9 mouse cellular contexts compared by ENCODE assay signal in the genomic region with DNA sequence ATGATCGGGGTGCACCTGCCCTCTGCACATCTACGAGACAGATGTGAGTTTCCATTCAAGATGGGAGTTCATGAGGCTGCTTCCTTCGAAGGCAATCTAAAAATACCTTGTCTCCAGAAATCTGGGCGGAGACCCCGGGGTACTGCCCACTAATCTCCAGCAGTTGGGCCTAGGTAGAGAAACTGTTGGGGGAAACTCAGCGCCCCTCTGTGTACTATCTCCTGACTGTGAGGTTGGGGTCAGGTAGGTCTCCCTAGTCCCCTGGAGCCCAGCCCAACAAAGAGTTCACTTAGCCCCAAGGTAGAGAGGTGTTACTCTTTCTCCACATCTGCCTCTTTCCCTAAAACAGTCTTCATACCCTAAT. TPM values are rescaled to one million over a fixed set of nuclear protein-coding genes. Genes with fewer than 3 reads are reported as not detected.
DNase-seq lines count a peak whose midpoint lies in the region; ATAC-seq and TF ChIP-seq lines count a peak whose summit lies in the region.
"Had no signal": no experiment of that assay in that cellular context is flagged by ENCODE, and none has a peak within 500 bp of the region (broad histone marks: within the 10 kb centered on the region; RNA-seq: fewer than 3 reads in every experiment).

No protein-coding gene starts in this region.

- peak overlapping the region; percentile 72 for H3K4me2 ChIP-seq in embryonic facial prominence, embryonic 13.5 days
- peak overlapping the region; percentile 65 for H3K4me2 ChIP-seq in intestine, embryonic 16.5 days (ENCODE audit: low read depth, low read length)
- H3K4me2 ChIP-seq in neural tube, embryonic 14.5 days (ENCODE audit: low read depth, low read length): peak overlapping the region; percentile 93

- no peaks in the 10 kb centered on the region for H3K36me3 ChIP-seq in liver, adult 2 months (ENCODE audit: control insufficient read depth, insufficient read depth, low read length)
- peaks cover 37% of the 10 kb centered on the region for H3K36me3 ChIP-seq in embryonic facial prominence, embryonic 13.5 days
- H3K36me3 ChIP-seq in intestine, embryonic 16.5 days (ENCODE audit: control insufficient read depth, insufficient read depth, low read length): peaks cover 13% of the 10 kb centered on the region
- peaks cover 15% of the 10 kb centered on the region for H3K36me3 ChIP-seq in neural tube, embryonic 14.5 days (ENCODE audit: control insufficient read depth, insufficient read depth, low read length)

- no peak for DNase-seq in liver, adult 2 months (ENCODE audit: extremely low read depth, low read depth, low spot score)
- no peak for DNase-seq in liver
- no peak for DNase-seq in thymus, postnatal 10 days (ENCODE audit: low spot score in 2 of 2)
- no peak for DNase-seq in frontal cortex, postnatal 25 days (ENCODE audit: low spot score in 2 of 2)
- no peak for DNase-seq in frontal cortex, adult 2 months (ENCODE audit: extremely low spot score in 1 of 2, low spot score in 1 of 2)
- DNase-seq: kidney, postnatal 14 days had no signal

- H3K4me1 ChIP-seq in liver, adult 2 months (ENCODE audit: control insufficient read depth, insufficient read depth, low read length): peaks cover 3% of the 10 kb centered on the region; the same call in 1 of the 2 replicates
- peaks cover 14% of the 10 kb centered on the region for H3K4me1 ChIP-seq in embryonic facial prominence, embryonic 13.5 days
- peaks cover 5% of the 10 kb centered on the region for H3K4me1 ChIP-seq in intestine, embryonic 16.5 days (ENCODE audit: control insufficient read depth, insufficient read depth, low read length)
- H3K4me1 ChIP-seq in neural tube, embryonic 14.5 days (ENCODE audit: control insufficient read depth, insufficient read depth, low read length): peaks cover 3% of the 10 kb centered on the region; the same call in 1 of the 2 replicates

- peak overlapping the region; percentile 100; the same call in 1 of the 2 replicates for H3K9ac ChIP-seq in liver, adult 2 months (ENCODE audit: low read depth, low read length)
- H3K9ac ChIP-seq in embryonic facial prominence, embryonic 13.5 days: peak overlapping the region; percentile 99
- H3K9ac ChIP-seq in intestine, embryonic 16.5 days (ENCODE audit: low read depth, low read length): peak overlapping the region; percentile 99
- H3K9ac ChIP-seq in neural tube, embryonic 14.5 days (replicated peaks; ENCODE audit: low read depth, low read length): peak overlapping the region; percentile 97

- peak overlapping the region; percentile 100 for H3K4me3 ChIP-seq in liver, adult 2 months (ENCODE audit: insufficient read depth, low read depth, low read length)
- H3K4me3 ChIP-seq in embryonic facial prominence, embryonic 13.5 days: peak overlapping the region; percentile 86
- H3K4me3 ChIP-seq in intestine, embryonic 16.5 days (ENCODE audit: low read length): peak overlapping the region; percentile 83
- peak overlapping the region; percentile 91 for H3K4me3 ChIP-seq in neural tube, embryonic 14.5 days (ENCODE audit: low read depth, low read length)

- TF ChIP-seq POLR2A in liver, adult 2 months (IDR thresholded peaks at IDR 0.05; ENCODE audit: extremely low read depth, insufficient read depth, low read length): no peak

- no peak for ATAC-seq in embryonic facial prominence, embryonic 13.5 days (ENCODE audit: insufficient number of reproducible peaks, insufficient read depth, low FRiP score, low TSS enrichment, low read depth)
- peak; percentile 6; the same call in 1 of the 2 replicates for ATAC-seq in intestine, embryonic 16.5 days
- ATAC-seq in neural tube, embryonic 14.5 days (ENCODE audit: low read depth): peak; percentile 14

- TF ChIP-seq CTCF in liver, adult 2 months (IDR thresholded peaks at IDR 0.05; ENCODE audit: low read depth, low read length): no peak

- peaks cover 10% of the 10 kb centered on the region; the same call in 1 of the 2 replicates for H3K79me2 ChIP-seq in liver, adult 2 months (ENCODE audit: control insufficient read depth, insufficient read depth, low read length)

- H3K27me3 ChIP-seq in liver, adult 2 months (ENCODE audit: control insufficient read depth, insufficient read depth, low read length): no peaks in the 10 kb centered on the region
- H3K27me3 ChIP-seq in embryonic facial prominence, embryonic 13.5 days: no peaks in the 10 kb centered on the region
- H3K27me3 ChIP-seq in intestine, embryonic 16.5 days (replicated peaks; ENCODE audit: control insufficient read depth, insufficient read depth, low read length): no peaks in the 10 kb centered on the region
- H3K27me3 ChIP-seq in neural tube, embryonic 14.5 days (ENCODE audit: control insufficient read depth, insufficient read depth, low read length): no peaks in the 10 kb centered on the region

- no peak overlapping the region for H3K27ac ChIP-seq in liver, adult 2 months (replicated peaks; ENCODE audit: insufficient read depth, low read depth, low read length)
- H3K27ac ChIP-seq in embryonic facial prominence, embryonic 13.5 days: peak overlapping the region; percentile 94
- H3K27ac ChIP-seq in intestine, embryonic 16.5 days (ENCODE audit: low read length): peak overlapping the region; percentile 73; the same call in 1 of the 2 replicates
- H3K27ac ChIP-seq in neural tube, embryonic 14.5 days (ENCODE audit: low read depth, low read length): peak overlapping the region; percentile 88

- H3K9me3 ChIP-seq in embryonic facial prominence, embryonic 13.5 days: peaks cover 24% of the 10 kb centered on the region
- no peaks in the 10 kb centered on the region for H3K9me3 ChIP-seq in intestine, embryonic 16.5 days (ENCODE audit: control insufficient read depth, low read length)
- no peaks in the 10 kb centered on the region for H3K9me3 ChIP-seq in neural tube, embryonic 14.5 days (ENCODE audit: control insufficient read depth, low read length)

- WGBS in liver, adult 2 months: 37% methylated on average over 6 of the region's 6 CpGs
- WGBS in embryonic facial prominence, embryonic 13.5 days: 36% methylated on average over 6 of the region's 6 CpGs
- WGBS in intestine, embryonic 16.5 days: 25% methylated on average over 6 of the region's 6 CpGs
- WGBS in neural tube, embryonic 14.5 days: 47% methylated on average over 6 of the region's 6 CpGs

RNA-seq across cellular contexts. Expression of gene Zfp358, which starts 0.9 kb away (rescaled TPM):
- 2.7 and 4.4 TPM in 2 replicates for total RNA-seq in liver, adult 2 months (2014; rRNA removed)
- polyA plus RNA-seq in liver, adult 2 months (2012; rRNA removed): 20.8 and 25.9 TPM in 2 replicates
- 52.0 and 53.9 TPM in 2 replicates for polyA plus RNA-seq in embryonic facial prominence, embryonic 13.5 days (2015; fragmentation: Nextera tagmentation; extraction: Ambion mirVana)
- polyA plus RNA-seq in intestine, embryonic 16.5 days (2015; fragmentation: Nextera tagmentation; extraction: Ambion mirVana): 30.3 and 31.4 TPM in 2 replicates
- 26.4 and 43.5 TPM in 2 replicates for polyA plus RNA-seq in neural tube, embryonic 14.5 days (2014; fragmentation: Nextera tagmentation; extraction: Ambion mirVana)
- polyA plus RNA-seq in frontal cortex, adult 2 months (2012; rRNA removed): 48.5 and 50.2 TPM in 2 replicates

RNA-seq across cellular contexts. Expression of gene Mcoln1, which starts 6.4 kb away (rescaled TPM):
- total RNA-seq in liver, adult 2 months (2014; rRNA removed): 38.1 and 44.2 TPM in 2 replicates
- 210 and 227 TPM in 2 replicates for polyA plus RNA-seq in liver, adult 2 months (2012; rRNA removed)
- polyA plus RNA-seq in embryonic facial prominence, embryonic 13.5 days (2015; fragmentation: Nextera tagmentation; extraction: Ambion mirVana): 58.3 and 59.9 TPM in 2 replicates
- polyA plus RNA-seq in intestine, embryonic 16.5 days (2015; fragmentation: Nextera tagmentation; extraction: Ambion mirVana): 73.6 and 94.9 TPM in 2 replicates
- polyA plus RNA-seq in neural tube, embryonic 14.5 days (2014; fragmentation: Nextera tagmentation; extraction: Ambion mirVana): 64.9 and 86.5 TPM in 2 replicates
- polyA plus RNA-seq in frontal cortex, adult 2 months (2012; rRNA removed): 215 and 230 TPM in 2 replicates

RNA-seq across cellular contexts. Expression of gene Pnpla6, which starts 21.4 kb away (rescaled TPM):
- total RNA-seq in liver, adult 2 months (2014; rRNA removed): 14.4 and 15.9 TPM in 2 replicates
- 25.8 and 36.5 TPM in 2 replicates for polyA plus RNA-seq in liver, adult 2 months (2012; rRNA removed)
- 26.5 and 31.0 TPM in 2 replicates for polyA plus RNA-seq in embryonic facial prominence, embryonic 13.5 days (2015; fragmentation: Nextera tagmentation; extraction: Ambion mirVana)
- 39.9 and 43.3 TPM in 2 replicates for polyA plus RNA-seq in intestine, embryonic 16.5 days (2015; fragmentation: Nextera tagmentation; extraction: Ambion mirVana)
- polyA plus RNA-seq in neural tube, embryonic 14.5 days (2014; fragmentation: Nextera tagmentation; extraction: Ambion mirVana): 33.5 and 38.0 TPM in 2 replicates
- 65.5 and 79.6 TPM in 2 replicates for polyA plus RNA-seq in frontal cortex, adult 2 months (2012; rRNA removed)

RNA-seq across cellular contexts. Expression of gene Tex45, which starts 23.2 kb away (rescaled TPM):
- 0.07 TPM in 1 of 2 replicates, not detected in the other for total RNA-seq in liver, adult 2 months (2014; rRNA removed)
- polyA plus RNA-seq in liver, adult 2 months (2012; rRNA removed): 0.28 TPM in 1 of 2 replicates, not detected in the other
- 0.18 TPM in 1 of 2 replicates, not detected in the other for polyA plus RNA-seq in embryonic facial prominence, embryonic 13.5 days (2015; fragmentation: Nextera tagmentation; extraction: Ambion mirVana)
- polyA plus RNA-seq in intestine, embryonic 16.5 days (2015; fragmentation: Nextera tagmentation; extraction: Ambion mirVana): not detected in 2 replicates
- polyA plus RNA-seq in neural tube, embryonic 14.5 days (2014; fragmentation: Nextera tagmentation; extraction: Ambion mirVana): 0.35 and 0.66 TPM in 2 replicates
- polyA plus RNA-seq in frontal cortex, adult 2 months (2012; rRNA removed): 0.19 and 0.28 TPM in 2 replicates

RNA-seq across cellular contexts. Expression of gene Pex11g, which starts 26.3 kb away (rescaled TPM):
- 23.0 and 27.8 TPM in 2 replicates for total RNA-seq in liver, adult 2 months (2014; rRNA removed)
- polyA plus RNA-seq in liver, adult 2 months (2012; rRNA removed): 51.2 and 52.4 TPM in 2 replicates
- polyA plus RNA-seq in embryonic facial prominence, embryonic 13.5 days (2015; fragmentation: Nextera tagmentation; extraction: Ambion mirVana): 4.5 and 5.2 TPM in 2 replicates
- 17.4 and 17.9 TPM in 2 replicates for polyA plus RNA-seq in intestine, embryonic 16.5 days (2015; fragmentation: Nextera tagmentation; extraction: Ambion mirVana)
- 2.6 TPM in 2 replicates for polyA plus RNA-seq in neural tube, embryonic 14.5 days (2014; fragmentation: Nextera tagmentation; extraction: Ambion mirVana)
- polyA plus RNA-seq in frontal cortex, adult 2 months (2012; rRNA removed): 1.6 and 2.0 TPM in 2 replicates
